Mouse (Mus musculus): ENCODE data around the gene Keap1. TPM values are rescaled to one million over a fixed set of nuclear protein-coding genes. Genes with fewer than 3 reads are reported as not detected.
"Not testable (repeated sequence)": the region's sequence is repeated elsewhere in the genome, so short reads cannot be mapped to it uniquely, and the experiment has no call there.

Keap1 gene
- total RNA-seq (2017): 35.4 and 38.3 TPM in 2 replicates

- ATAC-seq (replicated peaks; ENCODE audit: low read depth, poor library complexity, severe bottlenecking): peak; percentile 43
Observed at GRCm38 (mm10) chr9:21238733-21239464, at the start of gene Keap1. TSS of gene Keap1 (minus strand) at chr9:21239361.

- no peak for ATAC-seq (replicated peaks; ENCODE audit: low read depth, poor library complexity, severe bottlenecking)
Observed at GRCm38 (mm10) chr9:21288404-21289336, 49.5 kb upstream of the Keap1 start.

- ATAC-seq (replicated peaks; ENCODE audit: low read depth, poor library complexity, severe bottlenecking): peak; percentile 67
Observed at GRCm38 (mm10) chr9:21287571-21288402, 48.6 kb upstream of the Keap1 start, which contains the start of gene Kri1. TSS of gene Kri1 (minus strand) at chr9:21287969.

GRCm38 (mm10) chr9:21286753-21287152, 47.6 kb upstream of the Keap1 start:
- ATAC-seq (replicated peaks; ENCODE audit: low read depth, poor library complexity, severe bottlenecking): peak; percentile 6; the same call in 1 of the 2 replicates

- no peak for ATAC-seq (replicated peaks; ENCODE audit: low read depth, poor library complexity, severe bottlenecking)
Observed at GRCm38 (mm10) chr9:21283994-21284393, 44.8 kb upstream of the Keap1 start.

- no peak for ATAC-seq (replicated peaks; ENCODE audit: low read depth, poor library complexity, severe bottlenecking)
Observed at GRCm38 (mm10) chr9:21283591-21283990, 44.4 kb upstream of the Keap1 start.

- ATAC-seq (replicated peaks; ENCODE audit: low read depth, poor library complexity, severe bottlenecking): no peak
Observed at GRCm38 (mm10) chr9:21277776-21278175, 38.6 kb upstream of the Keap1 start.

GRCm38 (mm10) chr9:21276307-21276706, 37.1 kb upstream of the Keap1 start:
- ATAC-seq (replicated peaks; ENCODE audit: low read depth, poor library complexity, severe bottlenecking): no peak

- ATAC-seq (replicated peaks; ENCODE audit: low read depth, poor library complexity, severe bottlenecking): no peak
Observed at GRCm38 (mm10) chr9:21275727-21276126, 36.6 kb upstream of the Keap1 start.

GRCm38 (mm10) chr9:21275013-21275710, 36.0 kb upstream of the Keap1 start:
- ATAC-seq (replicated peaks; ENCODE audit: low read depth, poor library complexity, severe bottlenecking): no peak

GRCm38 (mm10) chr9:21274336-21274735, 35.2 kb upstream of the Keap1 start:
- ATAC-seq (replicated peaks; ENCODE audit: low read depth, poor library complexity, severe bottlenecking): no peak; the same call in 1 of the 2 replicates

GRCm38 (mm10) chr9:21273520-21274228, 34.5 kb upstream of the Keap1 start:
- ATAC-seq (replicated peaks; ENCODE audit: low read depth, poor library complexity, severe bottlenecking): no peak

- no peak for ATAC-seq (replicated peaks; ENCODE audit: low read depth, poor library complexity, severe bottlenecking)
Observed at GRCm38 (mm10) chr9:21273094-21273493, 33.9 kb upstream of the Keap1 start.

- no peak for ATAC-seq (replicated peaks; ENCODE audit: low read depth, poor library complexity, severe bottlenecking)
Observed at GRCm38 (mm10) chr9:21272391-21272790, 33.2 kb upstream of the Keap1 start.

GRCm38 (mm10) chr9:21269590-21269989, 30.4 kb upstream of the Keap1 start:
- not testable (repeated sequence) for ATAC-seq (replicated peaks; ENCODE audit: low read depth, poor library complexity, severe bottlenecking)

- ATAC-seq (replicated peaks; ENCODE audit: low read depth, poor library complexity, severe bottlenecking): no peak
Observed at GRCm38 (mm10) chr9:21268305-21268704, 29.1 kb upstream of the Keap1 start.

GRCm38 (mm10) chr9:21266889-21267288, 27.7 kb upstream of the Keap1 start:
- ATAC-seq (replicated peaks; ENCODE audit: low read depth, poor library complexity, severe bottlenecking): no peak

GRCm38 (mm10) chr9:21265611-21266010, 26.4 kb upstream of the Keap1 start:
- no peak for ATAC-seq (replicated peaks; ENCODE audit: low read depth, poor library complexity, severe bottlenecking)
